Mouse (Mus musculus) heart, postnatal 14 days (tissue): Measurements from ENCODE around the gene Nipal3. TPM values are rescaled to one million over a fixed set of nuclear protein-coding genes. Genes with fewer than 3 reads are reported as not detected.

ENCODE experiments used
- DNase-seq, 2 experiments: peaks; one replicate each; pipeline ENCODE4 v3.0.0; 2021 to 2022
- intact Hi-C: fragments of 180-260 bp; cut with DNase I; formaldehyde crosslinking; loops from one replicate; pipeline ENCODE4 v1.15.1; 2025
- total RNA-seq, 2 experiments: library from RNA; stranded (reverse); gene quantifications; 2 replicates each; pipeline ENCODE4 v1.2.3; 2021

Nipal3 gene
- total RNA-seq, 2 experiments from 2014 or later, result 29.3 to 34.0 TPM

GRCm38 (mm10) chr4:135439904-135440522 lies 54.8 kb downstream of the Nipal3 start:
- DNase-seq, result peak in 1 of 2 experiments; percentile 32
- intact Hi-C loops, result loop anchor here (10.0 kb wide), 1 partner anchor 55 kb away; the partner anchor contains the start of genes Nipal3 and Stpg1

- DNase-seq, result peak; percentile 59 to 61
- intact Hi-C loops, result loop anchor here (10.0 kb wide), 1 partner anchor 56 kb away; the partner anchor contains the start of genes Nipal3 and Stpg1
These were observed 55.6 kb downstream of the Nipal3 start for GRCm38 (mm10) chr4:135439188-135439647.

DNA sequence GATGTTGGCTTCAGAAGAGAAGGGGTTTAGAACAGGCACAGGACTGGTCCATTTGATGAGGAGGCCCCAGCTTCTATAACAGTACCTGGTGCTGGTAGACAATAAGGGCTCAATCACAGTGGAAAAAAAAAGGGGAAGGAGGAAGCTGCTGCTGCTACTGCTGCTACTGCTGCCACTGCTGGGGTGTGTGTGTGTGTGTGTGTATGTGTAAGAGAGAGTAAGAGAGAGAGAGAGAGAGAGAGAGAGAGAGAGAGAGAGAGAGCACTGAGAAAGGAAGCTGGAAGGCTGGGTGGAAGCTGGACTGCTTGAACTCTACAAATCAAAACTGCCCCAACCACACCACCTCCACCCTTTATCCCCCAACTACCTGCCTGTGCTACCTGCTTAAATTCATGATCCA lies 56.9 kb downstream of the Nipal3 start:
- no peak for DNase-seq
- intact Hi-C loops, result loop anchor here (10.0 kb wide), 1 partner anchor 57 kb away; the partner anchor contains the start of genes Nipal3 and Stpg1

DNA sequence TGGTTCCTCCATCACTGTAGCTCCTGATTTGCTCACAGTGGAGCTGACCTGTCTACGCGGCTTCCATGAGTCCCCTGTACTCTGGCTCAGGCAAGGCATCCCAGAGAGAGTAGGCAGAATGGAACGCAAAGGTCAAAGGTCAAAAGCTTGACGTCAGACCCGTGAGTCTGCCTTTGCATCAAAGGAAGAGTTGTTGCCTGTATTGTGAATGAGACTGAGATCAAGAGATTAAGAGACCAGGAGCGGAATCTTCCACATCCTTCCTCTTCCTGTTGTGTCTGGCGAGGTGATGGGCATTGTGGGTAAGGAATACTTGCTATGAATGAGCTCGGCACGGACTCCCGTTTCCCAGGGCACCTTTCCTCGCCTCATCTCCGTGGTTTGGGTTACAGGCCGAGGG lies 58.5 kb downstream of the Nipal3 start:
- intact Hi-C loops, result loop anchor here (10.0 kb wide), 1 partner anchor 59 kb away; the partner anchor contains the start of genes Nipal3 and Stpg1
- DNase-seq, result no peak

- intact Hi-C loops, result loop anchor here (10.0 kb wide), 1 partner anchor 60 kb away; the partner anchor contains the start of genes Nipal3 and Stpg1
- DNase-seq, result no peak
These were observed 60.4 kb downstream of the Nipal3 start for GRCm38 (mm10) chr4:135434395-135434789.

GRCm38 (mm10) chr4:135433443-135434394 lies 61.1 kb downstream of the Nipal3 start, which contains the start of gene Rcan3:
TSS of gene Rcan3 (minus strand) at chr4:135433853.
- DNase-seq, result peak; percentile 84 to 89
- intact Hi-C loops, result loop anchor here (10.0 kb wide), 1 partner anchor 61 kb away; the partner anchor contains the start of genes Nipal3 and Stpg1

DNA sequence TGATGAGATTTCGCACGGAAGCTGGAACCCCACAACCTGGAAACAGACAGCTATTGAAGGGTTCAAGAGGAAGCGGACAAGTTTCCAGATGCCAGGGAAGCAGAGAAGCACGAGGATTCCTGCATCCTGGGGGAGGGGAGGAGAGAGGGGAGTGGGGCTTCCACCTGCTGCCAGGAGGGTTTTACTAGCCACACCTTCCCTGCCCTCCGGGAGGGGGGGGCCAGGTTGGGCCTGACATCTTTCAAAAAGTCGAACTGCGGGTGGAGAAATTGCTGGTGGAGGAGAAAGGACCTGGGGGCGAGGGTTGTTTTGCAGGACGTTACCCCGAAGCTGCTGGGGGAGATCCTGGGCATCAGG lies 61.8 kb downstream of the Nipal3 start:
- intact Hi-C loops, result loop anchor here (10.0 kb wide), 1 partner anchor 62 kb away; the partner anchor contains the start of genes Nipal3 and Stpg1

GRCm38 (mm10) chr4:135429990-135430760 lies 64.7 kb downstream of the Nipal3 start:
- intact Hi-C loops, result loop anchor here (10.0 kb wide), 1 partner anchor 65 kb away; the partner anchor contains the start of genes Nipal3 and Stpg1
- no peak for DNase-seq

More for the DNA sequence above, 61.8 kb downstream of the Nipal3 start:
- DNase-seq, result no peak

DNA sequence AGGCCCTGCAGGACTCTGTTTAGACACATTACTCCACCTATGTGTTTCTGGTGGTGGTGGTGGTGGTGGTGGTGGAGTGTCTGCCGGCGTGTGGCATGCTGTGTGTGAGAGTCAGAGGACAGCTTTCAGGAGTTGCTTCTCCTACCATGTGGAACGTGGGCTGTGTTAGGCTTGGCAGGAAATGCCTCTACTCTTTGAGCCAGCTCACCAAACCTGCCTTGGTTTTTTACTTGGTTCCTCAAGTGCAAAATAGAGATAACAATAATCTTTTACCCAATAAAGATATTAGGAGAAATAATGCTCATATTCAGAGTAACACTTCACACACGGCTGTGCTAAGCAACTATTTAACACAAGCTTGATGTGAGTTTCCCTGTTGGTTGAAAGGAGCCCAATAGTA lies 65.5 kb downstream of the Nipal3 start:
- intact Hi-C loops, result no loop called here
- DNase-seq, result no peak

DNA sequence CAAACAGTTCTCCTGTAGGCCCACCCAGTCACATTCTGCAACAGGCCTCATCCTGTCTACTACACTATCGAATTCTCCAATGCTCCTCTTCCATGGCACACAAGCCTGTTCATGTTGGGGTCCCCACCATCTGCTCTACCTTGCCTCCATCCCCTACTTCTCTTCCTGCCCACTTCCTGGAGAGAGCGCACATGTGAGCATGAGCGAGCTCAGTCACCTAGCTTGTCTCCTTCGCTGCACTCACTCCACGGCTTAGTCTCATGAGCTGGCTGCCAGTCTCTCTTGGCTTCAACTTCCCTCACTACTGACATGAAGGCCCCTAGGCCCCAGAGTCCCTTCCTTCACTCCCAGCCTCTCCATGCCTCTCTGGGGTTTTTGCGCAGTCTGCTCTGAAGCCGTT lies 68.3 kb downstream of the Nipal3 start:
- DNase-seq, result no peak
- intact Hi-C loops, result no loop called here

DNA sequence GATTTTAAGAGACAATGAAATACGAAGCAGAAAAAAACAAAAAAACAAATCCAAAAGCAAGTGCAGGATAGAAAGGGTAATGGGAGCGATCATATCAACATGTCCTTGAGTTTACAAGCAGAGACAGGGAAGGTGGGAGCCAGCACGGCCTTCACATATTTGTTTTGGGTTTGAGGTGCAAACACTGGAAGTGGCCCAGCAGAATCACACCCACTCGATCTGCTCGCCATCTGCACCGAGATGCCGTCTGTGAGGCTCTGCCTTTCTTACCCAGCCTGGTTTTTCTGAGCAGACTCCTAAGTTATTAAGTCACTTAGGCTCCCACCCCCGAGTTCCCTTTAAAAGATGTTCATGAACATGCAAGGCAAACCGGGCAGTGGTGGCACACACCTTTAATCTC lies 69.2 kb downstream of the Nipal3 start:
- intact Hi-C loops, result no loop called here

DNA sequence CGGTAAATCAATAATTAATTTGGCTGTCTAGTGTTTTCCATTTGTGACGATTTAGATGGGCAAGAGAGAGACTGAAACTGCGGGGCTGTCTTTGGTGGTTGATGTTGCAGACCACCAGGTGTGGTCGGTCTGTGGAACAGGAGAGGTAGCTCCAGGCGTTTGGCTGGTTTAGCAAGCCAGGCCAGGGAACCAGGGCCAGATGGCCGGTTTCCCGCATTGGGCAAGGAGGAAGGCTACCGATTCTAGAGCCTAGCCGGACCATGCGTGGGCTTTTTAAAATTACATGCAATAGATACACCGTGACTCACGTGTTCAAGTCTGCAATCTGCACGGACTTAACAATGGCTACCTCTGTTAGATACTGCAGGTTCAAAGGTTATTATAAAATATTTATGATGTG lies 73.9 kb downstream of the Nipal3 start:
- DNase-seq, result no peak
- intact Hi-C loops, result no loop called here

More for the DNA sequence above, 69.2 kb downstream of the Nipal3 start:
- DNase-seq, result no peak

GRCm38 (mm10) chr4:135420416-135420815 lies 74.4 kb downstream of the Nipal3 start:
- DNase-seq, result no peak

DNA sequence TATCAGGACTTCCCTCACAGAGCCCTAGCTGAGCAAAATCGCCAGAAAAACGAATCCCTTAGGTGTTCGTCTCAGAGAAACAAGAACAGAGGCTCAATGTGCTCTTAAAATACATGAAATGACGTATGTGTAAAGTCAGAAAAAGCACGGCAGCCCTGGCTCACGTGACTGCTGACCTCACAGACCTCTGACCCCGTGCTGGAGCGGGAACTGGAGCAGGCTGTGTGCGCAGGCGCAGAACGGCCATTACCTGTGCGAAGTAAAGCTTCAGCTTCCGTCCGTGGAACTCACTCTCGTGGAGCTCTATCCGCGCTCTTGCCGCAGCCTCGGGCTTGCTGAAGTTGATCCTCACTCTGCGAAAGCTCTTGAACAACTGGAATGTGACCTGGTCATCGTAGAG lies 74.8 kb downstream of the Nipal3 start:
- DNase-seq, result no peak
- intact Hi-C loops, result no loop called here

More at GRCm38 (mm10) chr4:135420416-135420815, 74.4 kb downstream of the Nipal3 start:
- intact Hi-C loops, result no loop called here

DNA sequence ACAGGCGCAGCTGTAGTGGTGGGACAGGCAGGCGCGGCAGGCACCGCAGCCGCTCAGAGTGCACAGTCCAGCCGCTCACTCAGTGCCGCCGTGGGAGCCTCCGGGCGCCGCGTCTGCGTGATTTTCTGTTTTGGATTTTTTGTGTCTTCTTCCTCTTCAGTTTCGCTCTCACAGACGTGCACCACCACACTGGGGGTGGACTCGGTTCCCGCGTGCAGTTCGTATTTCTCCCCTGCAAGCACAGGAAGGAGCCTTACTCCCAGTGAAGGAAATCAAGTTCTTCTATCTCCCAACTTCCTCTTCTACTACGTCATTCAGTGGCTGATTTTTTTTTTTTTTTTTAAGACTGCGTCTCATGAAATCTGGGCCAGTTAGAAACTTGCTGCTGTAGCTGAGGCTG lies 78.5 kb downstream of the Nipal3 start:
- intact Hi-C loops, result no loop called here
- no peak for DNase-seq

GRCm38 (mm10) chr4:135413491-135413890 lies 81.3 kb downstream of the Nipal3 start:
- intact Hi-C loops, result loop anchor here (2.0 kb wide), 1 partner anchor 55 kb away; no protein-coding TSS in a partner anchor
- no peak for DNase-seq

DNA sequence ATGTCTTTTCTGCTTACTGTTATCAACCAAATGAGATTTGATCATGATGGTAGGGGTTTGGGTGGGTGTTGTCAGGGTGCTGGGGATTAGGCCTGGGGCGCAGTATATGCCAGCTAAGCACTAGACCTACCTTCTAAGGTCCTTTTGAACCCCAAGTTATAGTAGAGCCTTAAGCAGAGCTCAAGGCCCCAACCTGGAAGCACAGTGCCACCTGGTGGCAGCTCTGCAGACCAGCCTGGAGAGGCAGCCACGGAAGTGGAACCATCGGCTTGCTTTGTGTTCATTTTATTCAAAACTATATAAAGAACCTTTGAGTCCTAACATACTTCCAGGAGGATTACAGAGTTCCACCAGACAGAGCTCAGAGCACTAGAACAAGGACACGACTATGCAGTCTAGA lies 83.2 kb downstream of the Nipal3 start:
- peak; percentile 67 to 76 for DNase-seq
- intact Hi-C loops, result loop anchor here (1.0 to 2.0 kb wide), 2 partner anchors 29 to 53 kb away; no protein-coding TSS in a partner anchor

DNA sequence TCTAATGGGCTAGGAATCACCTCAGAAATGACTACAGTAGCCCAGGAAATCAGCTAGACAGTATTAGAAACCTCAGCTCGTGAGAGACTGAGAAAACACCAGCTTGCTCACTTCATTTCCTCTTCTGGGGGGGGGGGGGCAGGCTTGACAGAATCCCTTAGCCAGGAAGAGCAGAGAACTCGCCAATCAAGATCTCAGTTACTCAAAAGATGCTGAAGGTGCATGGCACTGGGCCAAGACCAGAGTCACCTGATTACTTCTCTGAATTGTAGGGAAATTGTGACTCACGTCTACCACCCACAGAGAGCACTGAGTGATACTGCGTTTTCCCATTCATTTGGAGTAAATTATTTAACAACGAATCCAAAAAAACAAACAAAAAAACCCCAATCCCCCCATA lies 88.7 kb downstream of the Nipal3 start:
- no peak for DNase-seq

DNA sequence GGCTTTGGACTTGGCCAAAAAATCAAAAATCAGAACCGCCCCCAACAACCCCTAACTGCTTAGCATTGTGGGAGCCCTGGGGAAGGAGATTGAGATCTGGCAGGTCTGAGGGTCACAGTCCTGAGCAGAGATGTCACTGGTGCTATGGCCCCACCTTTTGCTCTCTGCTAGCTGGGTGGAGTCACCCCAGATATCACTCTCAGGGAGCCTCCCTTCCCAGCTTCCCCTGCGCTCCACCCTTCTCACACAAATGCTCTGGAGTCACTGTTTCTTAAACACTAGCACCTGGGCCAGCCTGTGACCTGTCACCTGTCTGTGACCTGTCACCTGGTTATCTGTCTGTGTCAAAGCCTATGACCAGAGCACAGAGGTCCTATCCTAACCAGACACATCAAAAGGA lies 89.9 kb downstream of the Nipal3 start:
- intact Hi-C loops, result no loop called here
- DNase-seq, result no peak

More for the DNA sequence above, 88.7 kb downstream of the Nipal3 start:
- intact Hi-C loops, result no loop called here

- intact Hi-C loops, result no loop called here
These were observed 90.8 kb downstream of the Nipal3 start for GRCm38 (mm10) chr4:135404048-135404447.

More at GRCm38 (mm10) chr4:135404048-135404447, 90.8 kb downstream of the Nipal3 start:
- no peak for DNase-seq
